Mouse (Mus musculus): ENCODE results near the gene Fcgbp.

DNA sequence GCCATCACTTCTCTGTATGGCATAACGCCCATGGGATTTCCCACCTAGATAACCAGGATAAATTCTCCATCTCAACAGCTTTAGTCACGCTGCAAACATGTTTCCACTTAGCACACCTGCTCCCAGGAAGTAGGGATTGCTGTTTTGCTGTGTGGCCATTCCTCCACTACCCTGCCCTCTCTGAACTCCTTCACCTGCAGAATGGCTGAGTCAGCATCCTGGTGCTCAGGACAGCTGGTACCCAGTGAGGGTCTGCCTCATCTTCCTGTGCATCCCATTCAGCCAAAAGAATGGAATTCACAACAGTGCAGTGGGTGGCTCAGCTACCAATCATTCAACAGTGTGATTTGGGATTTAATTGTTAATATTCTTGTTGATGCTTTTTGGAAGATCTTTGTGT lies 43.6 kb downstream of the Fcgbp start:
- TF ChIP-seq CTCF (IDR thresholded peaks at IDR 0.05; ENCODE audit: control insufficient read depth, insufficient read depth, insufficient replicate concordance, low read depth, low read length) (no peak), POLR2A (IDR thresholded peaks at IDR 0.05; ENCODE audit: control insufficient read depth, low read depth, low read length) (no peak)
